Mouse (Mus musculus) embryo, embryonic 9.5 days (tissue): Measurements from ENCODE around the gene Psmd7.

ENCODE experiments used
- DNase-seq: peaks from one replicate; pipeline ENCODE4 v3.0.0-alpha.2; 2017; ENCODE audit errors: extremely low spot score

The Psmd7 gene

GRCm38 (mm10) chr8:107578541-107578940 is 9.7 kb downstream of the Psmd7 start:
- no peak for DNase-seq

- no peak for DNase-seq
These were observed 10.1 kb downstream of the Psmd7 start for GRCm38 (mm10) chr8:107578132-107578531.

- no peak for DNase-seq
These were observed 10.6 kb downstream of the Psmd7 start for GRCm38 (mm10) chr8:107577640-107578039.

GRCm38 (mm10) chr8:107576702-107577101 is 11.6 kb downstream of the Psmd7 start:
- DNase-seq, result peak; percentile 89

GRCm38 (mm10) chr8:107574771-107575170 is 13.5 kb downstream of the Psmd7 start:
- no peak for DNase-seq

- DNase-seq, result peak; percentile 74
These were observed 15.8 kb downstream of the Psmd7 start for GRCm38 (mm10) chr8:107572497-107572896.

GRCm38 (mm10) chr8:107571486-107572135 is 16.7 kb downstream of the Psmd7 start:
- DNase-seq, result no peak

- DNase-seq, result no peak
These were observed 17.2 kb downstream of the Psmd7 start for GRCm38 (mm10) chr8:107571046-107571445.

- no peak for DNase-seq
These were observed 26.1 kb downstream of the Psmd7 start for GRCm38 (mm10) chr8:107562164-107562563.

GRCm38 (mm10) chr8:107560820-107561536 is 27.3 kb downstream of the Psmd7 start:
- DNase-seq, result no peak

GRCm38 (mm10) chr8:107556511-107556936 is 31.7 kb downstream of the Psmd7 start:
- DNase-seq, result no peak

- DNase-seq, result no peak
These were observed 33.0 kb downstream of the Psmd7 start for GRCm38 (mm10) chr8:107555231-107555630.

- no peak for DNase-seq
These were observed 36.0 kb downstream of the Psmd7 start for GRCm38 (mm10) chr8:107552234-107552633.

GRCm38 (mm10) chr8:107546817-107547216 is 41.4 kb downstream of the Psmd7 start:
- no peak for DNase-seq

GRCm38 (mm10) chr8:107546154-107546553 is 42.1 kb downstream of the Psmd7 start:
- DNase-seq, result no peak

- no peak for DNase-seq
These were observed 42.6 kb downstream of the Psmd7 start for GRCm38 (mm10) chr8:107545621-107546152.

GRCm38 (mm10) chr8:107544651-107545174 is 43.6 kb downstream of the Psmd7 start:
- peak; percentile 52 for DNase-seq

GRCm38 (mm10) chr8:107544211-107544610 is 44.1 kb downstream of the Psmd7 start:
- no peak for DNase-seq

GRCm38 (mm10) chr8:107543714-107544113 is 44.5 kb downstream of the Psmd7 start:
- no peak for DNase-seq

GRCm38 (mm10) chr8:107542151-107542550 is 46.1 kb downstream of the Psmd7 start:
- DNase-seq, result no peak

GRCm38 (mm10) chr8:107541369-107541768 is 46.9 kb downstream of the Psmd7 start:
- DNase-seq, result no peak

- no peak for DNase-seq
These were observed 47.6 kb downstream of the Psmd7 start for GRCm38 (mm10) chr8:107540623-107541022.

- no peak for DNase-seq
These were observed 50.8 kb downstream of the Psmd7 start for GRCm38 (mm10) chr8:107537472-107537871.
